Mouse (Mus musculus) hindbrain, embryonic 14.5 days (tissue): ENCODE data around the gene Scrn3. TPM values are rescaled to one million over a fixed set of nuclear protein-coding genes. Genes with fewer than 3 reads are reported as not detected.

Source experiments
- ATAC-seq: fragments of 200-750 bp; cut with Nextera tagmentation; 2 replicates; pipeline ENCODE4 v1.8.0; 2017; ENCODE audit warnings: moderate number of reproducible peaks, mild to moderate bottlenecking, moderate TSS enrichment, moderate library complexity; ENCODE audit not compliant: low FRiP score
- DNase-seq: peaks from one replicate; pipeline ENCODE4 v3.0.0-alpha.2; 2015; ENCODE audit warnings: low spot score
- H3K27ac ChIP-seq: fragments of 300-500 bp; sonication (generic); 2 replicates; pipeline ENCODE4 v1.5.1; 2014; ENCODE audit warnings: mild to moderate bottlenecking, moderate library complexity
- H3K27me3 ChIP-seq: fragments of 300-500 bp; sonication (generic); 2 replicates; pipeline ENCODE4 v1.6.1; 2014; ENCODE audit warnings: mild to moderate bottlenecking, low read length, mixed read lengths; ENCODE audit not compliant: control insufficient read depth, insufficient read depth
- H3K36me3 ChIP-seq: fragments of 300-500 bp; sonication (generic); replicated peaks from 2 replicates; pipeline ENCODE4 v1.6.1; 2014; ENCODE audit not compliant: control insufficient read depth, insufficient read depth
- H3K4me1 ChIP-seq: fragments of 300-500 bp; sonication (generic); replicated peaks from 2 replicates; pipeline ENCODE4 v1.6.1; 2014; ENCODE audit warnings: antibody characterized with exemption, low read length, mixed read lengths; ENCODE audit not compliant: control insufficient read depth, insufficient read depth
- H3K4me2 ChIP-seq: fragments of 300-500 bp; sonication (generic); replicated peaks from 2 replicates; pipeline ENCODE4 v1.6.1; 2014; ENCODE audit warnings: mild to moderate bottlenecking, moderate library complexity
- H3K4me3 ChIP-seq: fragments of 300-500 bp; sonication (generic); replicated peaks from 2 replicates; pipeline ENCODE4 v1.5.1; 2014; ENCODE audit warnings: mild to moderate bottlenecking, low read length
- H3K9ac ChIP-seq: fragments of 300-500 bp; sonication (generic); 2 replicates; pipeline ENCODE4 v1.6.1; 2014
- H3K9me3 ChIP-seq: fragments of 300-500 bp; sonication (generic); 2 replicates; pipeline ENCODE4 v1.6.1; 2016; ENCODE audit warnings: low read length; ENCODE audit not compliant: control insufficient read depth
- WGBS: fragments of 180-500 bp; shearing (Covaris S2); extraction: QIAGEN DNeasy Blood & Tissue Kit; methylation state at CpG from one replicate; pipeline ENCODE4 v1.1.7; 2014; 5-methylcytosine and 5-hydroxymethylcytosine counted together
- polyA plus RNA-seq: library from polyadenylated mRNA; unstranded; fragments of >200 nt; fragmentation: Nextera tagmentation; extraction: Ambion mirVana; gene quantifications from 2 replicates; pipeline ENCODE4 v1.2.1, GENCODE M21; 2014

Gene Scrn3
- polyA plus RNA-seq, 1 experiment from 2014 or later = 6.9 TPM

GRCm38 (mm10) chr2:73268281-73268680 lies 44.1 kb upstream of the Scrn3 start:
- Histone ChIP-seq H3K9me3 (no peaks in the 10 kb centered on the region), H3K27ac (no peak overlapping the region), H3K4me1 (peaks cover 4% of the 10 kb centered on the region; the same call in 1 of the 2 replicates), H3K4me3 (no peak overlapping the region), H3K9ac (no peak overlapping the region), H3K36me3 (no peaks in the 10 kb centered on the region), H3K27me3 (peaks cover 84% of the 10 kb centered on the region), H3K4me2 (no peak overlapping the region)
- WGBS = 4% methylated on average over 12 of the region's 12 CpGs
- ATAC-seq (no peak), DNase-seq (no peak)

GRCm38 (mm10) chr2:73268836-73269395 lies 43.5 kb upstream of the Scrn3 start:
- no peak overlapping the region for H3K4me3 ChIP-seq
- H3K9ac ChIP-seq = no peak overlapping the region
- no peak for DNase-seq
- H3K4me2 ChIP-seq = no peak overlapping the region
- H3K4me1 ChIP-seq = peaks cover 6% of the 10 kb centered on the region; the same call in 1 of the 2 replicates
- H3K36me3 ChIP-seq = no peaks in the 10 kb centered on the region
- peaks cover 84% of the 10 kb centered on the region for H3K27me3 ChIP-seq
- WGBS = 4% methylated on average over 8 of the region's 8 CpGs
- ATAC-seq = no peak
- H3K9me3 ChIP-seq = no peaks in the 10 kb centered on the region
- H3K27ac ChIP-seq = no peak overlapping the region

DNA sequence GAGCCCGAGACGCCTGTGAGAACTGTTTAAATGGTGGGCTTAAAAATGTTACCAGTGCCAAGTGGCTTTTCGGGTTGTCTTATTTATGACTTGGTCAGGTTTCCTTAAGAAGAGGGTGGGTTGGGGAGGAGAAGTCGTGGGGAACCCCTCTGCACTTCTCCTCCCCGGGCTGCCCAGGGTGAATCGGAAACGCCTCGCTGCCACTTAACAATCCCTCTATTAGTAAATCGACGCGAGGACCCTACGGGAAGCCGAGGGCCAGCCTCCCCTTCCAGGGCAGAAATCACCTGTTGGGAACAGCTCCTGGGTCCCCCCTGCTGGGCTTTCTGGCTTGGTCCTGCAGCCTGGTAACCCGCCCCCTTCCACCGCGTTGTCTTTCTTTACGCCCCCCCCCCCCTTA lies 42.7 kb upstream of the Scrn3 start:
- WGBS = under 1% methylated on average over 17 of the region's 17 CpGs
- no peak overlapping the region for H3K4me2 ChIP-seq
- H3K9me3 ChIP-seq = no peaks in the 10 kb centered on the region
- DNase-seq (no peak), ATAC-seq (no peak)
- no peak overlapping the region for H3K27ac ChIP-seq
- H3K9ac ChIP-seq = no peak overlapping the region
- H3K4me3 ChIP-seq = no peak overlapping the region
- no peaks in the 10 kb centered on the region for H3K36me3 ChIP-seq
- H3K4me1 ChIP-seq = peaks cover 11% of the 10 kb centered on the region; the same call in 1 of the 2 replicates
- peaks cover 79% of the 10 kb centered on the region for H3K27me3 ChIP-seq

DNA sequence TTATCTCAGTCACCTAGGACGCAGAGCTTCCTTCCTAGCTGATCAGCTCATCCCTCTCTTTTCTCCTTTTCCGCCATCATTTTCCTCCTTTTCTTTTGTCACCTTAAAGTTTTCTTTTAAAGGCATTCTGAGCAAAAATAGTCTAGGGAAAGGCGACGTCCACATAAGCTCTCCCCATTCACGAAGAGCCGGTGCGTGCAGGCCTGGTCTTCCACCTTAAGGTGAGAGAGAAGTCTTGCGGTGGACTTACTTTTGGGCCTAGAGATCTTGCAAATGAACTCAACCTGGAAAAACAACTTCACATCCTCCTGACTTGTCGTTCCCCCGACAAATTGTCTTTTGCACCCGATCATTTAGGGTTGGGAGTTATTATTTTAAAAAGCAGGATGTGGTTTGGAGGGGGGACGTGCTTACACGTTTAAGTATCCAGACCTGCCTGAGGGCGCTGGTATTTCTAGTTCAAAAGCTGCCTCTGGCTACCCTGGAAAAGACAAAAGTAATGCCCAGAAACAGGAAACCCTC lies 42.3 kb upstream of the Scrn3 start:
- peaks cover 11% of the 10 kb centered on the region; the same call in 1 of the 2 replicates for H3K4me1 ChIP-seq
- no peak for ATAC-seq
- DNase-seq = no peak
- H3K4me3 ChIP-seq = no peak overlapping the region
- H3K27ac ChIP-seq = no peak overlapping the region
- no peak overlapping the region for H3K9ac ChIP-seq
- H3K9me3 ChIP-seq = no peaks in the 10 kb centered on the region
- no peak overlapping the region for H3K4me2 ChIP-seq
- 2% methylated on average over 14 of the region's 14 CpGs for WGBS
- H3K36me3 ChIP-seq = no peaks in the 10 kb centered on the region
- H3K27me3 ChIP-seq = peaks cover 74% of the 10 kb centered on the region

GRCm38 (mm10) chr2:73270593-73271458 lies 41.6 kb upstream of the Scrn3 start:
- DNase-seq (peak; percentile 50), ATAC-seq (no peak)
- H3K4me1 ChIP-seq = peaks cover 11% of the 10 kb centered on the region; the same call in 1 of the 2 replicates
- no peaks in the 10 kb centered on the region for H3K36me3 ChIP-seq
- peak overlapping the region; percentile 52 for H3K4me2 ChIP-seq
- no peaks in the 10 kb centered on the region for H3K9me3 ChIP-seq
- WGBS = under 1% methylated on average over 38 of the region's 38 CpGs
- H3K4me3 ChIP-seq = no peak overlapping the region
- peaks cover 71% of the 10 kb centered on the region for H3K27me3 ChIP-seq
- no peak overlapping the region for H3K9ac ChIP-seq
- no peak overlapping the region for H3K27ac ChIP-seq

DNA sequence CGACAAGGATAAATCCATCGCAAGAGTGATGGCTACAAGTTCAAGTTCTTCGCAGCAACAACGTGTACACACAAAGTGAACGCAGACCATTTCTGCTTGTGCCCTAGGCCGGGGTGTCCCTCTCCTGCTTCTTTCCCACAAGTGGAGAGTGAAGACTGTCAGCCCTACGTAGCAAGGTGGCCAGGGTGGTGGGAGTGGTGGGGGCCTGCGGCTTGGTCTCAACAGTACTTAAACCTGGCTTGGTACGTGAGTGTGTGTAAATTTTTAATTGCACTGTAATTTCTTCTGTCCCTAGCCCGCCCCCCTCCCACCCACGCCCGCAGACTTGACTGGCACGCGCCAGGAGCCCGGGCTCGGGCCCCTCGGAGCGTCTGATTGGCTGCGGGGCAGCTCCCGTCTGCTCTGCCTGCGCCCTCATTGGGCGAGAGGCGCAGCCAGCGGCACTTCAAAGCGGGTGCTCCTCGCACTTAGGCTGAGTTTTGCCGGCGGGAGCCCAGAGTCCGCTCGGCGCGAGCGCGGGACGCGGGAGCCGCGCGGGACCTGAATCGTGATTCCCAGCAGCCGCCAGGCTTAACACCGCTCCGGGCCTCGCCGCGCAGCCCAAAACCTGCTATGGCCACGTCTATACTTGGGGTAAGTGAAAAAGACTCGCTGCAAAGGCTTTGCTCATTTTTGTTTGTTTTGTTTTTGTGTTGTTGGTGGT lies 40.8 kb upstream of the Scrn3 start, which contains the start of gene Sp9:
Gene Sp9 (plus strand): TSS at position 467 of the 703 bp plus-strand sequence.
- Histone ChIP-seq H3K4me3 (peak within 1 kb of the TSS; percentile 34), H3K4me1 (peaks cover 11% of the 10 kb centered on the region; the same call in 1 of the 2 replicates), H3K9me3 (no peaks in the 10 kb centered on the region), H3K27me3 (peaks cover 71% of the 10 kb centered on the region), H3K9ac (no peak within 1 kb of the TSS), H3K4me2 (peak within 1 kb of the TSS; percentile 52), H3K27ac (no peak within 1 kb of the TSS), H3K36me3 (no peaks in the 10 kb centered on the region)
- under 1% methylated on average over 48 of the region's 48 CpGs for WGBS
- ATAC-seq = peak; percentile 68; the same call in 1 of the 2 replicates
- peak; percentile 70 for DNase-seq

- Histone ChIP-seq H3K27me3 (peaks cover 72% of the 10 kb centered on the region), H3K9ac (peak overlapping the region; percentile 47; the same call in 1 of the 2 replicates), H3K27ac (no peak overlapping the region), H3K4me3 (peak overlapping the region; percentile 34), H3K36me3 (no peaks in the 10 kb centered on the region), H3K9me3 (no peaks in the 10 kb centered on the region), H3K4me2 (peak overlapping the region; percentile 52), H3K4me1 (peaks cover 14% of the 10 kb centered on the region)
- DNase-seq (peak; percentile 44), ATAC-seq (no peak)
- under 1% methylated on average over 54 of the region's 55 CpGs for WGBS
These were observed 39.8 kb upstream of the Scrn3 start for GRCm38 (mm10) chr2:73272351-73273248.

GRCm38 (mm10) chr2:73273249-73274118 lies 38.9 kb upstream of the Scrn3 start:
- under 1% methylated on average over 105 of the region's 110 CpGs for WGBS
- DNase-seq = no peak
- H3K4me2 ChIP-seq = peak overlapping the region; percentile 52
- H3K36me3 ChIP-seq = no peaks in the 10 kb centered on the region
- H3K27ac ChIP-seq = no peak overlapping the region
- H3K4me3 ChIP-seq = peak overlapping the region; percentile 34
- 0 out of 2 replicates have a peak, but pooled peaks have one; percentile 10 for ATAC-seq
- peak overlapping the region; percentile 47 for H3K9ac ChIP-seq
- peaks cover 70% of the 10 kb centered on the region for H3K27me3 ChIP-seq
- no peaks in the 10 kb centered on the region for H3K9me3 ChIP-seq
- peaks cover 15% of the 10 kb centered on the region for H3K4me1 ChIP-seq
